Mouse (Mus musculus) kidney, adult 2 months (tissue): ENCODE measurements at regions not wholly inside any gene's neighbourhood (a gene's known extent, or its start where the extent isn't known, plus 50 kb on each side); places are given as distances from the start of the nearest gene placed in this dataset.

Experiments used
- CTCF ChIP-seq: fragments of 200-500 bp; conservative IDR thresholded peaks from 2 replicates; pipeline ENCODE4 v1.5.1; 2011; ENCODE audit warnings: low read depth, mild to moderate bottlenecking, control low read depth, low read length, moderate library complexity, mixed read lengths; ENCODE audit not compliant: insufficient read depth, insufficient read length
- POLR2A ChIP-seq: fragments of 200-500 bp; IDR thresholded peaks from one replicate; pipeline ENCODE4 v1.6.1; 2011; ENCODE audit warnings: low read depth, low read length, control low read depth

- no peak for TF ChIP-seq CTCF
- TF ChIP-seq POLR2A: no peak
These were observed 132.1 kb upstream of the Grik3 start for GRCm38 (mm10) chr4:125358356-125358755.
